Mouse (Mus musculus): ENCODE results near the gene Tmem131. TPM values are rescaled to one million over a fixed set of nuclear protein-coding genes. Genes with fewer than 3 reads are reported as not detected.

The Tmem131 gene
- total RNA-seq, 2 experiments from 2014 or later: 37.3 to 40.6 TPM

DNA sequence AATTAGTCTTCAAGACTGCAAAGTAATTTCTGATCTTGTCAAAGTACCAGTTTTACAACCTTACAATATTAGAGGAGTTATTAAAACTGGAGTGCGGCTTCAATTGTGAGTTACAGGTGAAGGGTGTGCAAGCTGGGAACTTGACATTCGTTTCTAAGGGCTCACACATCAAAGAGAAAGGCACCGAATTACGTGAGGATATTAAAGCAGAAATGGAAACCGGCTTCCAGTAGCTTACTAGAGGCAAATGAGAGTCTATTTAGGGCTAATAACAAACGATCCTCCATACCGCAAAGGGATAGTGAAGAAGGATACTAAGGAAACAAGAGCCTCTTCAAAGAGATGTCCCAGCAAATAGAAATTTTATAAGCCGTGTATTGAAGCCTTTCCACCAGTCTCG, 5.1 kb downstream of the Tmem131 start:
- DNase-seq: no peak

- no peak for DNase-seq
These were observed 5.8 kb downstream of the Tmem131 start for GRCm38 (mm10) chr1:36937648-36938047.

GRCm38 (mm10) chr1:36937015-36937414, 6.5 kb downstream of the Tmem131 start:
- DNase-seq: no peak

- DNase-seq: no peak
These were observed 6.9 kb downstream of the Tmem131 start for GRCm38 (mm10) chr1:36936567-36936966.

DNA sequence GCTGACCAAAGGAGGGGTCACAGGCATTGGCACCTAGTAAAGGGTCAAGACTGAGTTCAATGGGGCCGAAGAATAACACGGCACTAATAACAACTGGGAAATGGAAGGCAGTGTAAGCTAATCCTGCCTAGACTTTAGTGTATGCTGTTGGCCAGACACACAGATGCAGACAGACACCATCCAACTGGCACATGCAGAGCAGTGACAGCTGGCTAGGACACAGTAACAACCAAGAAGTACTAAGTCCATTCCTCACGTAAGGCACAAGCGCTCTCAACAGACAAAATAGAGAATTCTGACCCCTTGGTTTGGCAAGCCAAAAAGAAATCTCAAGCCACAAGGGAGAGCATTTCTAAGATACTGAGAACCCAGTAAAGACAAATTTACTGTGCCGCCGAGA, 8.7 kb downstream of the Tmem131 start:
- DNase-seq: no peak

DNA sequence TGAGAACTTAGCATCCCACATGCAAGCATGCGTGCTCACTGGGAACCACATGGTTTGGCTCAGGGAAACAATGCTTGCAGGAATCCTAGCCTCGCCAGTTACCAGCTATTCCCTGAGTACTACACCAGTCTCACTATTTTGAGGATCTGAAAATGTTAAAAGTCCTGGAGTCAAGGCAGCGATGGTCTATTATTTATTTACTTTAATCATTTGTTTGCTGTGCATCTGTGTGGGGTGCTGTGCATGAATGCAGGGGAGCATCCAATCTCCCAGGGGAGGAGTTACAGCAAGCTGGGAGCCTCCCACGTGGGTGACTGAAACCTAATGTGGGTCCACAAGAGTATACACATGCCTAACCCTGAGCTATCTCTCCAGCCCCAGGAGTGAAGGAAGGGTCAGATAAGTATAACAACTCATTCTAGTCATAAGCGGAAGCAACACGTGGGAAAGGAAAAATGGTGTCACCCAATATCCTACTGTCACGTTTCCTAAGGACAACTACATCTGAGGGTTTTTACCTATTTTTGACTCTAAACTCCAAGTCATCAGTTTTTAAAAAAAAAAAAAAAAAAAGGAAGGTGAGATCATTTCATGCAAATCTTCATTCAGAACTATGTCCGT, 9.4 kb downstream of the Tmem131 start:
- DNase-seq: no peak

DNA sequence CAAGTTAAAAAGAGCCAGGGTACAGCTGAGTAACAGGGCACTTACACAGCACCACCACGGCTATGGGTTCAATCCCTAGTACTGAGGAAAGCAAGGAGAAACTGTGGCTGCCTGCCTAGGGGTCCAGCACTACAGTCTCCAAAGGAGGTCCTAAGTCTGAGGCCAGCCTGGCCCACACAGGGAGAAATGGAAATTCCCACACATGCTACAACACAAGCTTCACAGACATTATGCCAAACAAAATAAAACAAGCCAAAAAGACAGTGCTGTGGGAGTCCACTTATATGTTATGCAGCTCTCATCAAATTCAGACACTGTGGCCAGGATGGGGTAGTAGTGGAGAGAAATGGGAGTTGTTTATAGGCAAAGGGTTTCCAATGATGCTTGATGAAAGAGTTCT, 11.2 kb downstream of the Tmem131 start:
- no peak for DNase-seq

DNA sequence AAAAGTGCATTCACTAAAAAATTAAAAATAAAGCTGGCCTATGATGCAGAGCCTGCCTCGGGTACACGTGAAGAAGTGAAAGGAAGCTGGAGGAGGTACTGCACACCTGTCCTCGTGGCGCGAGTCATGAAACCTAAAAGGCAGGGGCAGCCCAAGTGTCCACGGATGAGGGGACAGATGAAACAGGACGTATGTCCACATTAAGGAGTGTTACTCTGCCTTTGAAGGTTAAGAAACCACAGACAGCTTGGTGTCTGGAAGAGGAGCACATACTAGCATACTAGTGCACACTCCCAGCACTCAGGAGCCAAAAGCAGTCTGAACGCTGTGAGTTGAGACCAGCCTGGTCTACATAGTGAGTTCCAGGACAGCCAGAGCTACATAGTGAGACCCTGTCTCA, 12.6 kb downstream of the Tmem131 start:
- DNase-seq: no peak

GRCm38 (mm10) chr1:36929996-36930395, 13.5 kb downstream of the Tmem131 start:
- DNase-seq: no peak

DNA sequence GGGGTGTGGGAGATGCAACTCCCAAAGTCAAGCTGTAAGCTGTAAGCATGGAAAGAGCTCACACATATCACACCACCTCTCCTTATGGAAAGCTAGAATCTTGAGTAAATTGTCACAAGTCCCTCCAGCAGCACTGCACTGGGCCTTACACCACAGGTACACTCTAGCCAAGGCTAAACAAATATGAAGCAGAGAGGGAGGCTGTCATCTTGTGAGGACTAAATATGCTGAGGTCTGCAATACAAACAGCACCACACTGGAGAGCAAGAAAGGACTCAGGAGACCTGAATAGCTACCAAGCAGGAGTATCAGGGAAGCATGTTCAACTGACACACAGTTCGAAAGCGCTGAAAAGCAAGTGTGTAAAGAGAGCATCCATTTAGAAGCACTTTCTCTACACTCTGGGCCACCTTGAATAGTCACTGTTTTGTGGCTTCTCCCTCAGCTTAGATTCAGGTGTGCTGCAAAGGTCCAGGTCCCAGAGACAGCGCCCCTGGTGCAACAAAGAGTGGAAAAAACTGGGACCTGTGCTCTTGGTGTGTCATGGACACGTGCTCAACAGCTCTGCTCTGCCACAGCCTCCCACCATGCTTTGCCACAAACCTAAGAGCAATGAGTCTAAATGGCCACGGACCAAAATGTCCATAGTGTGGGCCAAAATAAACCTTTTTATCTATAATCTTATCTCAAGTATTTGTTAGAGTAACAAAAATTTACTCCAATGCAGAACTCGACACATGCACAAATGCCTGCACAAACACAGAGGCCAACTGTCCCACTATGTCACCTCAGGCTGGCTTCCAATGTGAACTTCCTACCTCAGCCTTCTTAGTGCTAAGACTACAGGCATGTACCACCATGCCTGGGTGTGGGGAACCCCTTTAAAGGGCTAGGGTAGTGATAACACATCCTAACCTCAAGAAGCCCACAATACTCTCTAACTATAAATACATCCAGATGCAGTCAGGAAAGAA, 14.8 kb downstream of the Tmem131 start:
- no peak for DNase-seq

DNA sequence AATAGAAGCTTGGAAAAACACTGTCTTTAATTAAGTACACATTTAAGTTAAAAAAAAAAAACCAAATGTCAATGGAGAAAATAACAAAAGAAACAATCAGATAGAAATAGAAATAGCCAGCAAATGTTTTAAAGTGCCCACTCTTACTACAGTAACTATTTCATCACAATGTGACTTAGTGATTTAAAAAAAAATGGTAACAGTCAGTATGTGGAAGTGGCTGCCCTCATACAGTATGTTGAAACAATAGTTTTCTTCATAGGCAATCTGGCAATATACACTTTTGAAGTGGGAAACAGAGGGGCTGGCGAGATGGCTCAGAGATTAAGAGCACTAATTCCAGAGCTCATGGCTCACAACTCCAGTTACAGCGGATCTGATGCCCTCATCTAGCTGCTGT, 15.9 kb downstream of the Tmem131 start:
- no peak for DNase-seq

DNA sequence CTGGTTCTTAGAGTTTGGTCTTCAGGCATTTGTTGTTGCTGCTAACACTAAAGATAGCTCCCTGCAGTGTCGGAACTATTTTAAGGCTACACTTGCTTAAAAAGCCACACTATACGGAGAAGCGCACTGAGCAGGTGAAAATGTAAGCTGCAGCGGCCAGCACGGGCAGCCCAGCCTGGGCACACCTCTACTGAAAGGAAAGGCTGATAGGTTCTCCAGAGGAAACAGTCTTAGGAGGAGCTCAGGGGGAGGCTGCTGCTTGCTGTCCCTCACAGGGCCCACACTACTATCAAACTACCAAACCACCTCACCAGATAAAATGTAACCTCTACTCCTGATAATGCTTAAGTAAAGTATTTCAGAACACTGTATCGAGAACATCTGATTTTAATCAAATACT, 16.7 kb downstream of the Tmem131 start:
- DNase-seq: no peak

DNA sequence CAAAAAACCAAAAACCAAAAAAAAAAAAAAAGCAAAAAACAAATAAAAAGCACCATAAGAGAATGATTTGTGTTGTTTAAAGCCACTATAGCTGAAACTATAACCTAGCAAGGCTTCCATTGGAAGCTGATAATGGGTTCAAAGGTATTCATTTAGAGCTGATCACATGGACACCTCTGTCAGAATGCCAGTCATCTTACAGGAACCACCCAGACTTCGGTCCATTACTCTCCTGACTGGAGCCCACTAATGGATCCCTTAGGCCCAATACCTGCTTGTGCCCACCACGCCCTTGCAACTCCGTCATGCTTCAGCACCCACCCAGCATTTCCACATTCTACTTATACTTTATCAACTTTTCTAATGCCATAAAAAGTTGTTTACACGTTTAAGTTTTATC, 17.2 kb downstream of the Tmem131 start:
- no peak for DNase-seq

GRCm38 (mm10) chr1:36925781-36926180, 17.7 kb downstream of the Tmem131 start:
- no peak for DNase-seq

DNA sequence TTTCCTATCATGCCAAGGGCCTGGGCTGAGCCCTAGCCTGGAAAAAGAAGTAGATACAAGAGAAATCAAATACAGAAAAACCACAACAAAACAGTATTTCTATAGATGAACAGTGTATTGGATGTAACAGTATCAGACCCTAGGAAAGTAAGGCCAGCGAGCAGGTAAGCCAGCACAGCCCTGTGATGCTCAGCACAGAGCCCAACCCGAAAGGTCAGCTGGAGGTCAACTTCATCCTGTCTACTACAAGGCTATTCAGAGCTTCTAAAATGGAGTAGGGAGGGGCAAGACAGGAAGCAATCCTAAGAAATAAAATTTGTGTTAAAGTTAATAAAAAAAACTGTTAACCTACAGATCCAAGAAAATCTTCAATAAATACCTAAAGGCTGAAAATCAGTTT, 18.6 kb downstream of the Tmem131 start:
- no peak for DNase-seq

GRCm38 (mm10) chr1:36923911-36924310, 19.6 kb downstream of the Tmem131 start:
- no peak for DNase-seq

GRCm38 (mm10) chr1:36922623-36923421, 20.6 kb downstream of the Tmem131 start:
- DNase-seq: no peak

GRCm38 (mm10) chr1:36921614-36922393, 21.7 kb downstream of the Tmem131 start:
- DNase-seq: no peak

DNA sequence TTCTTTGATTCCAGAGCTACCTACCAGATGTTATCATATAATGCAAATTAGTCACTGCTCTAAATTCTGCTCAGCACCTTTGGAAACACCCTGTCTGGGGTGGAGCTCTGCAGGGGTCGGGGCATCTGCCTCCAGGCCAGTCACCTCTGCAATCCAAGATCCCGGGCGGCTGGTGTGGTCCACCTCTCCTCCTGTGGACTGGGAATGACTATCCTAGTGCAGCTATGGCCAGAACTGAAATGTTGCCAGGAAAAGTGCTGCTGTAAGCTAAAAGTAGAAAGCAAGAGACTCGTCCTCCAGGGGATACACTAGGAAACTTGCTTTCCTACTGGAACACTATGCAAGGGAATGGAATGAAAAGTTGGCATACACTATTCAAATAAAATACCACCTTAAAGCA, 22.7 kb downstream of the Tmem131 start:
- DNase-seq: peak; percentile 49

GRCm38 (mm10) chr1:36920154-36920716, 23.2 kb downstream of the Tmem131 start:
- DNase-seq: peak; percentile 76

- DNase-seq: no peak
These were observed 23.7 kb downstream of the Tmem131 start for GRCm38 (mm10) chr1:36919728-36920127.

DNA sequence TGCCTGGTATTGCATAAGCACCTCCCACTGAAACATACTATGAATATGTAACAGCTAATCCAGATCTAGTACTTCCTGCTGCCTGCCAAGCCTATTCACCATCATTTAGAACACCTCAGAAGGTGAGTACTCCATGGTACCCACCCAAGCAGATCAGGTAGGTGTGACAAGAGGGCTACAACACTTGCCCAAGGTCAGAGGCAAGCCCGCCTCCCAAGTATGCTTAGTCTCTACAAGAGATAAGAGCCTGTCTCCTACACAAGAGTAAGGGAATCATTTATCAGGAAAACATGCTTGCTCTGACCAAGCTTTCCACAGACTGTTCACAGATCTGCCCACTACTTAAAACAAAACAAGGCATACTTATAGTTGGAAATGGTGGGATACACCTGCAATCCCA, 26.0 kb downstream of the Tmem131 start:
- no peak for DNase-seq
